Mouse (Mus musculus) C2C12 (cell line): ENCODE data around the gene Kcnc1.

ENCODE experiments used
- CEBPB ChIP-seq: IDR thresholded peaks from one replicate; pipeline ENCODE4 v1.6.1; 2011; ENCODE audit warnings: low read depth, mild to moderate bottlenecking, control low read depth, moderate library complexity
- CTCF ChIP-seq: IDR thresholded peaks from one replicate; pipeline ENCODE4 v1.5.1; 2011; ENCODE audit not compliant: control insufficient read depth, insufficient read depth, insufficient read length
- MYOG ChIP-seq: IDR thresholded peaks from one replicate; pipeline ENCODE4 v1.6.1; 2011; ENCODE audit not compliant: control insufficient read depth, insufficient read length; ENCODE audit errors: extremely low read depth

GRCm38 (mm10) chr7:46462287-46462686, 66.0 kb downstream of the Kcnc1 start:
- no peak for TF ChIP-seq CTCF
- TF ChIP-seq CEBPB, result no peak
- TF ChIP-seq MYOG, result no peak
